Comparison of ENCODE assay signal across 10 mouse cellular contexts in genomic region chr2:4462480-4462879, GRCm38 (mm10).
DNase-seq lines count a peak whose midpoint lies in the region; ATAC-seq and TF ChIP-seq lines count a peak whose summit lies in the region.
"Had no signal": no experiment of that assay in that cellular context is flagged by ENCODE, and none has a peak within 500 bp of the region (broad histone marks: within the 10 kb centered on the region; RNA-seq: fewer than 3 reads in every experiment).

No protein-coding gene starts in this region.

- H3K9ac ChIP-seq in midbrain, postnatal 0 days (replicated peaks; ENCODE audit: low read length, poor library complexity, severe bottlenecking): no peak overlapping the region

- H3K9me3 ChIP-seq in midbrain, embryonic 10.5 days (replicated peaks): no peaks in the 10 kb centered on the region
- no peaks in the 10 kb centered on the region for H3K9me3 ChIP-seq in midbrain, postnatal 0 days (ENCODE audit: low read length)
- no peaks in the 10 kb centered on the region for H3K9me3 ChIP-seq in limb, embryonic 10.5 days (replicated peaks)

- peak; percentile 35 for DNase-seq in heart, adult 11 months
- DNase-seq in heart, postnatal 14 days: no peak
- DNase-seq in midbrain, embryonic 10.5 days (ENCODE audit: low spot score): peak; percentile 68
- no peak for DNase-seq in midbrain, postnatal 0 days (ENCODE audit: low spot score)
- peak; percentile 2 for DNase-seq in large intestine, adult 2 months (ENCODE audit: low read depth, low spot score)
- no peak for DNase-seq in layer of hippocampus, postnatal 10 days (ENCODE audit: low spot score in 2 of 2)
- DNase-seq in limb, embryonic 10.5 days (ENCODE audit: low spot score): no peak
- DNase-seq in cerebellum, postnatal 14 days: no peak
- DNase-seq: layer of hippocampus, postnatal 36 days; lung, postnatal 14 days had no signal

- peak overlapping the region; percentile 85 for H3K27ac ChIP-seq in midbrain, embryonic 10.5 days (replicated peaks)
- no peak overlapping the region for H3K27ac ChIP-seq in midbrain, postnatal 0 days (ENCODE audit: low read depth, low read length)
- H3K27ac ChIP-seq in limb, embryonic 10.5 days: no peak overlapping the region

- H3K27me3 ChIP-seq in midbrain, embryonic 10.5 days (ENCODE audit: low read depth, poor library complexity, severe bottlenecking): no peaks in the 10 kb centered on the region
- H3K27me3 ChIP-seq in midbrain, postnatal 0 days (ENCODE audit: insufficient read depth, low read length): no peaks in the 10 kb centered on the region
- no peaks in the 10 kb centered on the region for H3K27me3 ChIP-seq in limb, embryonic 10.5 days (ENCODE audit: low read depth, poor library complexity, severe bottlenecking)

- TF ChIP-seq CTCF in midbrain, postnatal 0 days (IDR thresholded peaks at IDR 0.05): no peak

- 13% methylated on average over 11 of the region's 11 CpGs for WGBS in midbrain, embryonic 10.5 days
- WGBS in midbrain, postnatal 0 days: 21% methylated on average over 11 of the region's 11 CpGs
- 33% methylated on average over 11 of the region's 11 CpGs for WGBS in large intestine, adult 2 months
- 50% methylated on average over 11 of the region's 11 CpGs for WGBS in limb, embryonic 10.5 days

- peaks cover 15% of the 10 kb centered on the region for H3K36me3 ChIP-seq in midbrain, embryonic 10.5 days
- no peaks in the 10 kb centered on the region for H3K36me3 ChIP-seq in midbrain, postnatal 0 days (ENCODE audit: insufficient read depth, low read length)
- peaks cover 22% of the 10 kb centered on the region for H3K36me3 ChIP-seq in limb, embryonic 10.5 days

- intact Hi-C loops in heart, postnatal 14 days (cut with DNase I): no loop called here

- peaks cover 65% of the 10 kb centered on the region for H3K4me1 ChIP-seq in midbrain, embryonic 10.5 days
- peaks cover 16% of the 10 kb centered on the region; the same call in 1 of the 2 replicates for H3K4me1 ChIP-seq in midbrain, postnatal 0 days (ENCODE audit: insufficient read depth, low read length)
- H3K4me1 ChIP-seq in limb, embryonic 10.5 days: peaks cover 37% of the 10 kb centered on the region

- no peak; the same call in 1 of the 2 replicates for ATAC-seq in midbrain, postnatal 0 days (ENCODE audit: low FRiP score)

- peak overlapping the region; percentile 30 for H3K4me3 ChIP-seq in midbrain, embryonic 10.5 days
- H3K4me3 ChIP-seq in midbrain, postnatal 0 days (ENCODE audit: low read depth, low read length): no peak overlapping the region
- H3K4me3 ChIP-seq in limb, embryonic 10.5 days: no peak overlapping the region

- H3K4me2 ChIP-seq in midbrain, postnatal 0 days (ENCODE audit: low read depth, low read length, poor library complexity, severe bottlenecking): no peak overlapping the region

Comparison
In these comparisons a context has a peak if more than half of its experiments do, and no peak if none do; other contexts are left out.
1. DNase-seq: peak in heart, adult 11 months (single experiment), midbrain, embryonic 10.5 days (single experiment) and large intestine, adult 2 months (single experiment); none in heart, postnatal 14 days (0 of 2), midbrain, postnatal 0 days (single experiment), layer of hippocampus, postnatal 10 days (0 of 2), limb, embryonic 10.5 days (single experiment) and cerebellum, postnatal 14 days (0 of 2).